Mouse (Mus musculus) gastrocnemius, postnatal 25 days (tissue): ENCODE measurements at regions not wholly inside any gene's neighbourhood (a gene's known extent, or its start where the extent isn't known, plus 50 kb on each side); places are given as distances from the start of the nearest gene placed in this dataset.
A peak's percentile ranks its signal among the peaks of the same experiment; 100 is the strongest.

Source experiments
- DNase-seq: peaks from one replicate; pipeline ENCODE4 v3.0.0; 2022

DNA sequence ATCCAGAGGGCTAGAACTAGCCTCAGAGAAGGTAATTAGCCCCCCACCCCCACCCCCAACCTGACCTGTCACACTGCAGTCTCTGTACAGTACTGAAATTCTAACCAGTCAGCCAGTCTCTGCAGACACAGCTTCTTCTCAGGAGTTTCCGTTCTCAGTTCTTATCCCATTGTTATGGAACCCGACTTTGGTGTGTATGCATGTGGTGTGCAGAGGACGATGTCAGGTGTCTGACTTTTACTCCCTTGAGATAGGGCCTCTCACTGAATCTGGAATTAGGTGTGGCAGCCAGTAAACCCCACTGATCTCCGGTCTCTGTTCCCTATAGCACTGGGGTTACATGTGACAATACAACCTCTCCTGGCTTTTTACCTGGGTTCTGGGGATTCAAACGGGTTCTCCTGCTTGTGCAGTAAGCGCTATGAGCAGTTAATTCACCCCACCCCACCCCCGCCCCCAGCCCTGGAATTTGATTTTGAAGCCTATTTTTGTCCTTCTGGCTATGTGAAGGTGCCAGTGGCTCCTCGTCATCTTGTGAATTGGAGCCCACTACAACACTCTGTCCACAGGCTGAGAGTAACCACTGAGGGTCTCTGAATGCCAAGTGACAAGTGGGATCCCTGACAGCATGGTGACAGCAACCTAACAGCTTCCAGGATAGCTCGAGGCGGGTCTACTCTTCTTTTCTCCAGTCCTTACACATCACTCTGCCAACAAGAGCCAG is 429.4 kb downstream of the Fut8 start:
- no peak for DNase-seq

DNA sequence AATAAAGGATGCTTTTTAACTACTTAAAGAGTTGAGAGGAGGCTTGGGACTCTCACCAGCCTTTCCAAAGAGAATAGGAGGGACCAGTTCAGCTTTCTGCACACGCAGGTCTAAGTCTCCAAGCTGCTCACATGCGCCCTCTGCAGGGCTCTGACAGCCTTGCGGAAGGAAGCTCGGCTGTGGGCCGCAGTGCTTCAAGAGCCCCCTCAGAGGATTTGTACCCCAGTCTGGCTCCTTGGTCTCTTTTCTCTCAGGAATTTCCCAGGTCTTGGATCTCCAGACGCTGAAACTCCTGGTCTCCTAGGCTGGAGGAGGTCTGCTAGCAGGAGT is 429.9 kb downstream of the Fut8 start:
- DNase-seq = peak; percentile 29

GRCm38 (mm10) chr12:77670531-77670930 is 432.6 kb downstream of the Fut8 start:
- DNase-seq = no peak

GRCm38 (mm10) chr12:77674352-77674751 is 436.4 kb downstream of the Fut8 start:
- DNase-seq = no peak

DNA sequence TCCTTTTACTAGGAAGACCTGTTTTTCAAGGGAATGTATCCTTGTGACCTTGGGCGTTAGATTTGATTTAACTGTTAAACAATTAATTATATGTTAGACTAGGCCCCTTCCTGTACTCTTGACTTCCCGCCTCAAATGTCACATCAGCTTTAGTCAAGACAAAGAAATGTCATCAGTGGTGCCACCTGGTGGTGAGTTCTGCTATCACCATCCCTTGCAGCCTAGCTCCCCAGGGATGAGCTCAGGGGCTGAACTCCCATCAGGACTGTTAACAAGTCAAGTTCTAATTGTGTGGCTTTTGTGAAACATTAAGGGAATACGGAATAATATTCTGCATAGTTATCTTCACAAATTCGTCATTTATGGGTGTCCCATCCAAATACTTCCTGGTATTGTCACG is 436.8 kb downstream of the Fut8 start:
- DNase-seq = no peak

DNA sequence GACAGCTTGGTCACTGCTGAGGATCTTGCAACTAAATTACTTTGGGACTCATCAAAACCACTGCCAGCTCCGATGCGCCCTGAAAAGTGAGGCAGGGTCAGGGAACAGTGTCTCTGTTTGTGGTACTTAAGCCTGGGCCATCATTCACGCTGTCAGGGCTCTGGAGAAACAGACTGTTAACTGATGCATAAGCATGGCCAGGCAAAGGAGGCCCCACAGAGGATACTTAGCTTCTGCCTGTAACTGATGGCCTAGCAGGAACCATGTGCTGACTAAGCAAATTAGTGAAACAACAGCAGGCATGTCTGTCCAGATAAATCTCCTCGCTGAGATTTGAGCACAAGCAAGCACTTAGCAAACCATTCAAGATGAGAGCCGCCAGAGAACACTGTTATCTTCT is 440.1 kb downstream of the Fut8 start:
- no peak for DNase-seq

DNA sequence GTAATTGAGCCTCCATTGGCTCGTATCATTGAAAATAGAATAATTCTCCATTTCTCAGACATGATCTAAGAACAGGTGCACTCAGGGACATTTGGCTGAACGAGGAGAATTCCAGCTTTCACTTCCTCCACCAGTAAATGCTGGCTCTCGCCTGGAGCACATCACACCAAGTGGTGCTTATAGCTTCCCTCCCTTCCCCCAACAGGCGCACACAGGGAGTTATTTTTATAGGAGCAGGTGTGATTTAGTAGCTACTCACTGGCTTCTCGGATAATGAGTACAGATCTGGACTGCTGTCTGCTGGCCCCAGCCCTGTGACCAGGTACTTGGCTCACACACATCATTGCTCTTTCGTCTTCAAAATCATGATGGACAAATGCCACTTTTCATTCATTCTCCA is 456.2 kb downstream of the Fut8 start:
- DNase-seq = no peak

- no peak for DNase-seq
Measured at GRCm38 (mm10) chr12:77696039-77696631, 458.2 kb downstream of the Fut8 start.

DNA sequence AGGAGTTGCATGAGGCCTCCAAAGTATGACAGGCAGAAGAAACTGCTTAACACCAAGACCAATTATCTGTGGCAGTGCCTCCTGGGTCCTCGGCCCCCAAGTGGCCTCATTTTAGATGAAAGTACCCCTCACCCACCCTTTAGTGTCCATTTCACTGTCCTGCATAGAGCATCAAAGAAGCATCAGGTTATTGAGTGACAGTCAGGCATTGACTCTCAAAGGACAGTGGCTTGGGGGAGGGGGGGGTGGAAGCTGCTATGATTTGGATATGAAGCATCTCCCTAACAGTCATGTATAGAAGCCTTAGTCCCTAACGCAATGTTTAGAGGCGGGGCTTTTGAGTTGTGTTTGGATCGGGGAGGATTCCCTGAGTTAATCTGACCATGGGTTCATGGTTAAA is 458.7 kb downstream of the Fut8 start:
- no peak for DNase-seq

- DNase-seq = peak; percentile 14
Measured at GRCm38 (mm10) chr12:77698088-77698487, 460.2 kb downstream of the Fut8 start.

GRCm38 (mm10) chr12:77699896-77700605 is 462.1 kb downstream of the Fut8 start:
- DNase-seq = no peak

DNA sequence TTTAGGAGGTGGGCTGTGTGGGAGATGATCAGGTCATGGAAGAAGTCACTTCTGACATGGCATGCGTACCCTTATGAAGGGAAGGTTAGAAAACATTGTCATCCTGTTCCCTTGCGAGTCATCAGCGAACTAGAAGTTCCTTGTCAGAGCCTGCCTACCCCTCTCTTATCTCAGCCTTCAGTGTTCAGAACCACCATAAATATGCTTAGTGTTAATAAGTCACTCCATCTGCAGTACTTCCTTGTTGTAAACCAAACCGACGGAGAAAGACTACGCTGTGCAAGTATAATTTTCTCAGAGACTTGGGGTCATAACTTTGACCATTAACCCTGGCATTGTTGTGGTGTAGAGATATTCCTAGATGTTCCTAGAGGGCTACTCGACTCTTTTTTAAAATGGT is 477.6 kb downstream of the Fut8 start:
- no peak for DNase-seq

GRCm38 (mm10) chr12:77715979-77716378 is 478.1 kb downstream of the Fut8 start:
- no peak for DNase-seq

GRCm38 (mm10) chr12:77727766-77728165 is 466.3 kb upstream of the Gm6657 start:
- DNase-seq = no peak

GRCm38 (mm10) chr12:77739047-77739760 is 454.8 kb upstream of the Gm6657 start:
- DNase-seq = peak; percentile 52

DNA sequence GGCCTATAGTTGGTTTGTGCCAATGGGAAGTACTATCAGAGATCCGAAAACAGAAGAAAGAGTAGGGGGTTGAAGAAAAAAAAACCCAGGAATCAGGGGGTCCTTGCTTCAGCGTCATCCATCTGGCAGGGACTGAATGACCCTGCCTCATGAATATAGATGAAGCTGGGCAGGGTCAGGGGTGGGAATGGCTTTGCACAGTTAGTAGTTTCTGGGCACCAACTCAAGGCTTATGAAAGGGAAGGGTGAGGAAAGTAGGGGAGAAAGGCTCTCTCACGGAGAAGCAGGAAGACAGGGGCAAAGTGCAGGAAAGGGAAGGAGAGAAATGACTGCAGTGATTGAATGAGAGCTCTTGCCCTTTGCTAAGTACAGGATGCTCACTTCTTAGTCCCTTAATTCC is 451.3 kb upstream of the Gm6657 start:
- DNase-seq = no peak

- no peak for DNase-seq
Measured at GRCm38 (mm10) chr12:77749438-77750007, 444.5 kb upstream of the Gm6657 start.

- no peak for DNase-seq
Measured at GRCm38 (mm10) chr12:77752181-77752580, 441.9 kb upstream of the Gm6657 start.

DNA sequence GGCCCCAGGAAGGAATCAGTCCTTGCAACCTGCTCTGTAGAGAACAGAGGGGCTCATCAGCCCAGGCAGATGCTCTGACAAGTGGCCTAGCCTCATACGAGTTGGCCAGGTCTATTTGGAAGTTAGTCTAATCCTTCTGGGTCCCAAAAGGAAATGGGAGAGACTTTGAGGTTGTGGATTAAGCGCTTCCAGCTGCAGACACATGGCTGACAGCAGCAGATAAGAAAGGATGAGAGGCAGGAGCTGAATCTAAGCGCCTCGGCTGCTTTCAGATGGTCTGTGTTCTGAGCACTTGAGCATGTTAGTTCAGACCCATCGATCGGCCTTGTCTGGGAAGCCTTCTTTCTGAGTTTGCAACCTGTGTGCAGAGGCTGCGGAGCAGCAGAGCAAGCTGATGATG is 438.0 kb upstream of the Gm6657 start:
- no peak for DNase-seq

- peak; percentile 17 for DNase-seq
Measured at GRCm38 (mm10) chr12:77760976-77761375, 433.1 kb upstream of the Gm6657 start.

DNA sequence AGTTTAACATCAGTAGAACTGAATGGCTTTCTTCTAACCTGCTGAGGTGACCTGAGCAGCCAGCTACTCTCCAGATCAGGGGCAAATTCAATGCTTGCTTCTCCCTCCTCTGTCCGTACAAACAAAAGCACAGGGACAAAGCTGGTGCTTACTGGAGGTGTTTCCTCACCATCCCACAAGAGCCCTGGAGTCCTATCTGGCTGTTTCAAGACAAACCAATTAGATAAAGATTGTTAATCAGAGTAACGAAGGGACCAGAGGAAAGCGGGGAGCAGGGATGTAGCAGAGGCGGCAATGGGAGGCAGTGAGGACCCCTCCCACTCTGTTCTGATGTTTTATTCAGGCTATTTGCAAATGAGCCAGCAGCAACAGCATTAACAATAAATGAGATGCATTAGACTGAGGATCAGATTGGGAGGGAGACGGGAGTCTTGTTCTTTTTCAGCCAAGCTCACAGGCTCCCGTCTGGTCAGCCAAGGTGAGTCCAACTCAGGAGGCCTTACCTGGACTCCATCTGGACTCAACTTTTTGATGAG is 418.0 kb upstream of the Gm6657 start:
- DNase-seq = no peak

GRCm38 (mm10) chr12:77776755-77777154 is 417.3 kb upstream of the Gm6657 start:
- DNase-seq = no peak
